Mouse (Mus musculus): ENCODE measurements around the gene Gm49380.
A peak's percentile ranks its signal among the peaks of the same experiment; 100 is the strongest.
"Not testable (repeated sequence)": the region's sequence is repeated elsewhere in the genome, so short reads cannot be mapped to it uniquely, and the experiment has no call there.

The Gm49380 gene

GRCm38 (mm10) chr9:44124317-44124716, 11.0 kb upstream of the Gm49380 start:
- no peak for DNase-seq

GRCm38 (mm10) chr9:44119948-44120465, 6.7 kb upstream of the Gm49380 start:
- DNase-seq = no peak

- no peak for DNase-seq
Observed at GRCm38 (mm10) chr9:44119011-44119410, 5.7 kb upstream of the Gm49380 start.

- no peak for DNase-seq
Observed at GRCm38 (mm10) chr9:44116182-44116581, 2.9 kb upstream of the Gm49380 start.

- no peak for DNase-seq
Observed at GRCm38 (mm10) chr9:44115599-44115998, 2.3 kb upstream of the Gm49380 start.

GRCm38 (mm10) chr9:44114453-44114852, 1.2 kb upstream of the Gm49380 start:
- no peak for DNase-seq

- not testable (repeated sequence) for DNase-seq
Observed at GRCm38 (mm10) chr9:44111909-44112308, 1.4 kb downstream of the Gm49380 start.

GRCm38 (mm10) chr9:44109360-44110095, 3.8 kb downstream of the Gm49380 start:
- peak; percentile 65 for DNase-seq

- DNase-seq = no peak
Observed at GRCm38 (mm10) chr9:44108269-44109055, 4.8 kb downstream of the Gm49380 start.

GRCm38 (mm10) chr9:44107557-44108179, 5.6 kb downstream of the Gm49380 start:
- DNase-seq = peak; percentile 39

GRCm38 (mm10) chr9:44107110-44107509, 6.2 kb downstream of the Gm49380 start, which contains the start of gene C1qtnf5:
Gene C1qtnf5, plus strand, starts transcription at chr9:44107245.
- DNase-seq = peak; percentile 66

- DNase-seq = no peak
Observed at GRCm38 (mm10) chr9:44106596-44106995, 6.7 kb downstream of the Gm49380 start.

GRCm38 (mm10) chr9:44106182-44106581, 7.1 kb downstream of the Gm49380 start:
- DNase-seq = no peak

- no peak for DNase-seq
Observed at GRCm38 (mm10) chr9:44105781-44106180, 7.5 kb downstream of the Gm49380 start.

- DNase-seq = no peak
Observed at GRCm38 (mm10) chr9:44104881-44105280, 8.4 kb downstream of the Gm49380 start.

GRCm38 (mm10) chr9:44101490-44101889, 11.8 kb downstream of the Gm49380 start, which contains the start of gene Mfrp:
Gene Mfrp, plus strand, starts transcription at chr9:44101729.
- DNase-seq = no peak

GRCm38 (mm10) chr9:44096536-44096935, 16.8 kb downstream of the Gm49380 start:
- DNase-seq = peak; percentile 66

GRCm38 (mm10) chr9:44095781-44096180, 17.5 kb downstream of the Gm49380 start:
- DNase-seq = no peak

GRCm38 (mm10) chr9:44094737-44095136, 18.6 kb downstream of the Gm49380 start:
- no peak for DNase-seq

GRCm38 (mm10) chr9:44093612-44094503, 19.4 kb downstream of the Gm49380 start:
- peak; percentile 83 for DNase-seq

- DNase-seq = no peak
Observed at GRCm38 (mm10) chr9:44088877-44089608, 24.3 kb downstream of the Gm49380 start.

Measured in right cerebral cortex, postnatal 25 days (tissue).